Mouse (Mus musculus) midbrain, embryonic 12.5 days (tissue): ENCODE data around the gene Il10rb. TPM values are rescaled to one million over a fixed set of nuclear protein-coding genes. Genes with fewer than 3 reads are reported as not detected.

Experiments used
- polyA plus RNA-seq: library from polyadenylated mRNA; unstranded; fragments of >200 nt; fragmentation: Nextera tagmentation; extraction: Ambion mirVana; gene quantifications from 2 replicates; pipeline ENCODE4 v1.2.1, GENCODE M21; 2016

Gene Il10rb
- polyA plus RNA-seq, 1 experiment from 2014 or later = 9.1 TPM

Other genes with a start within 250 kb of the Il10rb start
- gene Olig2, start 180.7 kb upstream of the Il10rb start, polyA plus RNA-seq = 5.9 and 11.3 TPM in 2 replicates
- gene Olig1, start 136.4 kb upstream of the Il10rb start, polyA plus RNA-seq = 2.4 and 5.1 TPM in 2 replicates
- gene Ifnar2, start 33.4 kb upstream of the Il10rb start, polyA plus RNA-seq = 29.5 and 33.5 TPM in 2 replicates
- not detected in 2 replicates for gene Gm21970, start 14.4 kb upstream of the Il10rb start, polyA plus RNA-seq
- 56.5 and 60.0 TPM in 2 replicates for gene Ifnar1, start 79.1 kb downstream of the Il10rb start, polyA plus RNA-seq
- gene Ifngr2, start 140.9 kb downstream of the Il10rb start, polyA plus RNA-seq = 41.0 and 43.4 TPM in 2 replicates
- gene Tmem50b, start 191.6 kb downstream of the Il10rb start, polyA plus RNA-seq = 42.6 and 43.6 TPM in 2 replicates
- 6.8 and 7.8 TPM in 2 replicates for gene Dnajc28, start 212.9 kb downstream of the Il10rb start, polyA plus RNA-seq
- gene Gart, start 240.8 kb downstream of the Il10rb start, polyA plus RNA-seq = 100 and 102 TPM in 2 replicates
- 163 and 170 TPM in 2 replicates for gene Son, start 241.3 kb downstream of the Il10rb start, polyA plus RNA-seq